Mouse (Mus musculus): ENCODE measurements around the gene Id2. TPM values are rescaled to one million over a fixed set of nuclear protein-coding genes. Genes with fewer than 3 reads are reported as not detected.
A peak's percentile ranks its signal among the peaks of the same experiment; 100 is the strongest.

Gene Id2
- polyA plus RNA-seq, 1 experiment from 2014 or later = 254 TPM

DNA sequence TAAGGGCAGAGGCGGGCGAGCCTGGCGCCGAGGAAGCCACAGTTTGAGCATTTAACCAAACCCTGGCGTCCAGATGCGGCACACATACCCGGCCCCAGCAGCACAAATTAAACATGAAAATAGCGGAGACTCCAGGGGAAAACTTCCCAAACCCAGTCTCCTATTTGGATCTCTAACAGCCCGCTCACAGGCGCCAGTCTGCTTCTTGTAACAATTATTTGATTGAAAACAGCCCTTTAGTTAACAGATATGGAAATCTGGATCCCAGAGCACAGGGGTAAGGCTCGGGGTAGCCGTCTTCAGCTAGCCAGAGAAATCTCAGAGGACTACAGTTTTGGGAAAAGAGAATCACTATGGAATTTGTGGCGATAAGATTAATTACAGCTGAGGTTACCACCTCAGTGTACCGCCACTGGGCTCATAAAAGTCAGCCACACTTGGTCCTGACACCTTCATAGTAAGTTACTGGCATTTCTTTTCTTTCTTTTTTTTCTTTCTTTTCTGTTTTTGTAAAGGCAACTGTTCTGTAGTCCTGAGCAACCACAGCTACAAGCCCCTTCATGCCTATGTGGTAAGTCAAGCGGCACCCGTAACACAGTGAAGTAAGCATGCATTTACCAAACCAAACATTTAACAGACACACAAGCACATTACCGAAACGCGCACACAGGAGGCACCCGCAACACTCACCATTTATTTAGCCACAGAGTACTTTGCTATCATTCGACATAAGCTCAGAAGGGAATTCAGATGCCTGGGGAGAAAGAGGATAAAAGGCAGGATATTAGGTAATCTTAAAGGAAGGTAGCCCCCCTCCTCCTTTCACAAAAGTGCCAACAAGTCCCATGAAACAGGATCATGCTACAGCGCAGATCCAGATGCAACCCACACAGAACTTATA, 2.1 kb downstream of the Id2 start:
- peak overlapping the region; percentile 76 for H3K27ac ChIP-seq (replicated peaks)
- ATAC-seq (ENCODE audit: low read depth) = no peak

DNA sequence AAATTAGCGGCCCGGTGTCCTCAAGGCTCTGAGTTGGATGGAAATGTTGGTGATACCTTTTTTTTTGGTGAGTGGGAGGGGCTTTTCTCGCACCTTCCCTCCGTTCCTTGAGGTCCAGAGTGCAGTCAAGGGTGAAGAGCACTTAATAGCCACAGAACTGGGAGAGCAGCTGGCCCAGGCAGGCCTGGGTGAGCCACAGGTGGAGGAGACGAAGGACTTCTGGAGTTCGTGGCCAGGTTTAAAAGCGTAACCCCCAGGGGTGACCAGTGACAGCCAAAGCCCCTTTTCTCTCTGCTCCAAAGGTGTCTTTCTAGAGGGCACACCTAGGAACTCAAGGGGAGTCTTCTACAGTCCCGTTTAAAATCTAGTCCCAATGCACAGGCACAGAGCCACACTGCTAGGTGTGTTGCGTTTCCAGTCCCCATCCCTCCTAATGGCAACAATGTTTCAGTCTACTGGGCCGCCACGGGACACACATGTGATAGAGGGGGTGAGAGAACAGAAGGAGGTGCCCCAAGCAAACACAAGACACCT, 3.6 kb downstream of the Id2 start:
- peak overlapping the region; percentile 60 for H3K9ac ChIP-seq
- no peaks in the 10 kb centered on the region for H3K27me3 ChIP-seq
- H3K4me2 ChIP-seq = peak overlapping the region; percentile 97
- no peaks in the 10 kb centered on the region for H3K36me3 ChIP-seq
- H3K4me1 ChIP-seq (replicated peaks) = peaks cover 50% of the 10 kb centered on the region
- H3K4me3 ChIP-seq = peak overlapping the region; percentile 31
- H3K9me3 ChIP-seq = no peaks in the 10 kb centered on the region
- ATAC-seq (ENCODE audit: low read depth) = no peak
- WGBS = 12% methylated on average over 11 of the region's 11 CpGs
- no peak overlapping the region for H3K27ac ChIP-seq (replicated peaks)

More for the DNA sequence above, 2.1 kb downstream of the Id2 start:
- Histone ChIP-seq H3K4me3 (peak overlapping the region; percentile 63), H3K4me2 (peak overlapping the region; percentile 97), H3K4me1 (replicated peaks) (peaks cover 64% of the 10 kb centered on the region), H3K9ac (peak overlapping the region; percentile 80), H3K27me3 (no peaks in the 10 kb centered on the region), H3K9me3 (no peaks in the 10 kb centered on the region), H3K36me3 (no peaks in the 10 kb centered on the region)
- under 1% methylated on average over 22 of the region's 22 CpGs for WGBS

GRCm38 (mm10) chr12:25092751-25093211, 4.2 kb downstream of the Id2 start:
- no peaks in the 10 kb centered on the region for H3K27me3 ChIP-seq
- peaks cover 45% of the 10 kb centered on the region for H3K4me1 ChIP-seq (replicated peaks)
- peak overlapping the region; percentile 31 for H3K4me3 ChIP-seq
- H3K27ac ChIP-seq (replicated peaks) = no peak overlapping the region
- H3K36me3 ChIP-seq = no peaks in the 10 kb centered on the region
- ATAC-seq (ENCODE audit: low read depth) = no peak; the same call in 1 of the 2 replicates
- no peaks in the 10 kb centered on the region for H3K9me3 ChIP-seq
- 5% methylated on average over 17 of the region's 17 CpGs for WGBS
- H3K9ac ChIP-seq = peak overlapping the region; percentile 60
- peak overlapping the region; percentile 97 for H3K4me2 ChIP-seq

- no peak overlapping the region for H3K27ac ChIP-seq (replicated peaks)
- peaks cover 39% of the 10 kb centered on the region for H3K4me1 ChIP-seq (replicated peaks)
- no peaks in the 10 kb centered on the region for H3K36me3 ChIP-seq
- peak; percentile 38; the same call in 1 of the 2 replicates for ATAC-seq (ENCODE audit: low read depth)
- H3K9ac ChIP-seq = peak overlapping the region; percentile 60
- H3K9me3 ChIP-seq = no peaks in the 10 kb centered on the region
- peak overlapping the region; percentile 97 for H3K4me2 ChIP-seq
- WGBS = 8% methylated on average over 25 of the region's 25 CpGs
- H3K27me3 ChIP-seq = no peaks in the 10 kb centered on the region
- H3K4me3 ChIP-seq = peak overlapping the region; percentile 31
Measured at GRCm38 (mm10) chr12:25092027-25092704, 4.8 kb downstream of the Id2 start.

GRCm38 (mm10) chr12:25089433-25089832, 7.5 kb downstream of the Id2 start:
- ATAC-seq (ENCODE audit: low read depth) = no peak
- no peak overlapping the region for H3K27ac ChIP-seq (replicated peaks)
- WGBS = 50% methylated on average over 1 of the region's 1 CpGs
- H3K9ac ChIP-seq = no peak overlapping the region
- no peak overlapping the region for H3K4me2 ChIP-seq
- no peaks in the 10 kb centered on the region for H3K27me3 ChIP-seq
- H3K9me3 ChIP-seq = no peaks in the 10 kb centered on the region
- H3K36me3 ChIP-seq = no peaks in the 10 kb centered on the region
- peaks cover 22% of the 10 kb centered on the region for H3K4me1 ChIP-seq (replicated peaks)
- H3K4me3 ChIP-seq = no peak overlapping the region

- no peak overlapping the region for H3K4me2 ChIP-seq
- H3K9ac ChIP-seq = no peak overlapping the region
- no peaks in the 10 kb centered on the region for H3K9me3 ChIP-seq
- H3K27me3 ChIP-seq = no peaks in the 10 kb centered on the region
- H3K4me1 ChIP-seq (replicated peaks) = peaks cover under 1% of the 10 kb centered on the region; the same call in 1 of the 2 replicates
- 75% methylated on average over 4 of the region's 4 CpGs for WGBS
- no peak overlapping the region for H3K4me3 ChIP-seq
- H3K36me3 ChIP-seq = no peaks in the 10 kb centered on the region
- no peak overlapping the region for H3K27ac ChIP-seq (replicated peaks)
- no peak for ATAC-seq (ENCODE audit: low read depth)
Measured at GRCm38 (mm10) chr12:25086966-25087365, 10.0 kb downstream of the Id2 start.

DNA sequence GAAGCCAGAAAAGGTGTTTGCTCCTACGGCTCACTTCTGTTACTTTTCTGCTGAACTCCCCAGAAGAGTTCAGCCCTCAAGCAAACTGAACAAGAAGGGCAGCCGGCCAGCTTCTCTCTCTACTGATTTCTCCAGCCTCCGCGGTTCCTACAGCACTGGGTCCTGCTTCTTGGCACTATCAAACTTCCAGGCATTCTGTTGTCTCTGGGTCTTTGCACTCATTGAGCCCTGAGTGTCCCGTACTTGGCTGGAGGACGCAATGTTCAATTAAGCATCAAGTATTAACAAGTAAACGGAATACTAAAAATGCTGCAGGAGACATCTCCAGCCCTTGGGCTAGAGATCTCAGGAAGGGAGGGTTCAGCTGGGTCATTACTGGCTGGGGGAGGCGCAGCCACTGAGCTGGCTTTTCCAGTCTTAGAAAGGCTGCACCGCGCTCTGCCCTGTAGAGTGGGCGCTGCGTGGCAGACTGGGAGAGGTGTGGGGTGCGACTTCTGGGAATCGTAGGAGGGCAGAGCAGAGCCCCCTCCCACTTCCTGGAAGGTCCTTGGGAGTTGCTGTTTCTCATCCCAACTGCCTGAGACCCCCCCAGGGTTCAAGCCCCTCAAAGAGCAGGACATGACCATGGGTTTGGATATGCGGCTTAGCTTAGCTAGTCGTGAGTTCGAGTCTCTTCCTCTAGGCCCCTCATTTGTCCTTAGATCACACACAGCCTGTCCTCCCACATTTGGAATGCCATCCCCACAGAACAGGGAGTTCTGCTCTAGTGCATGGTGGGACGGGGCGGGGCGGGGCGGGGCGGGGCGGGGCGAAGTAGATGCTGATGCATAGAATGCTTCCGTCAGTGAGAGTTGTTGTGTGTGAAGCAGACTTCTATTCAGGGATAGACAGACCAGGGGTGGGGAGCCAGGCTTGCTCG, 13.4 kb downstream of the Id2 start:
- Histone ChIP-seq H3K36me3 (no peaks in the 10 kb centered on the region), H3K9ac (no peak overlapping the region), H3K27ac (replicated peaks) (no peak overlapping the region), H3K4me1 (replicated peaks) (no peaks in the 10 kb centered on the region), H3K9me3 (no peaks in the 10 kb centered on the region), H3K4me2 (peak overlapping the region; percentile 15; the same call in 1 of the 2 replicates), H3K4me3 (no peak overlapping the region), H3K27me3 (no peaks in the 10 kb centered on the region)
- 41% methylated on average over 26 of the region's 26 CpGs for WGBS
- no peak for ATAC-seq (ENCODE audit: low read depth)

- Histone ChIP-seq H3K4me2 (no peak overlapping the region), H3K4me1 (replicated peaks) (no peaks in the 10 kb centered on the region), H3K4me3 (no peak overlapping the region), H3K36me3 (no peaks in the 10 kb centered on the region), H3K9ac (no peak overlapping the region), H3K9me3 (no peaks in the 10 kb centered on the region), H3K27ac (replicated peaks) (no peak overlapping the region), H3K27me3 (no peaks in the 10 kb centered on the region)
- ATAC-seq (ENCODE audit: low read depth) = no peak
- 91% methylated on average over 3 of the region's 3 CpGs for WGBS
Measured at GRCm38 (mm10) chr12:25074344-25074743, 22.6 kb downstream of the Id2 start.

- Histone ChIP-seq H3K4me1 (replicated peaks) (peaks cover 3% of the 10 kb centered on the region; the same call in 1 of the 2 replicates), H3K4me2 (no peak overlapping the region), H3K9me3 (no peaks in the 10 kb centered on the region), H3K27me3 (no peaks in the 10 kb centered on the region), H3K27ac (replicated peaks) (no peak overlapping the region), H3K9ac (no peak overlapping the region), H3K36me3 (no peaks in the 10 kb centered on the region), H3K4me3 (no peak overlapping the region)
- WGBS = 91% methylated on average over 4 of the region's 4 CpGs
- no peak for ATAC-seq (ENCODE audit: low read depth)
Measured at GRCm38 (mm10) chr12:25073374-25073773, 23.6 kb downstream of the Id2 start.

DNA sequence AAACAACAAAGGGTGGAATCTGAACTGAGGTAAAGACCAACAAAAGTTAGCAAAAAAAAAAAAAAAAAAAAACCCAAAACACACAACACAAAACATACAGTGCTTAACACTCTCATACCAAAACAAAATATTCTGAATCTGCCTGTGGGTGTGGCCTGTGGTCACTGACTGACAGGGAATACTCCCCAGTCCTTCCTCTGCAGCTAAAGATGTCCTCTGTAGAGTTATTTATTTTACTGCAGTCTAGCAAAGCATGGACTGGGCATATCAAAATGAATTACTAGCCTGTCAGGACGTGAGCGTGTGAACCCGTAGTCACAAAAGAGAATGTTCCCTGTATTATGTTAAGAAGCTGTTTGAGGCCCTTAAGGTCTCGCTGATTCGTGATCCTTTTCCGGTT, 34.7 kb downstream of the Id2 start:
- Histone ChIP-seq H3K9ac (no peak overlapping the region), H3K9me3 (no peaks in the 10 kb centered on the region), H3K4me3 (no peak overlapping the region), H3K27ac (replicated peaks) (0 out of 2 replicates have a peak overlapping the region, but pooled peaks have one; percentile 38), H3K4me2 (no peak overlapping the region), H3K36me3 (peaks cover 28% of the 10 kb centered on the region), H3K4me1 (replicated peaks) (peaks cover 4% of the 10 kb centered on the region; the same call in 1 of the 2 replicates), H3K27me3 (no peaks in the 10 kb centered on the region)
- 40% methylated on average over 6 of the region's 6 CpGs for WGBS
- no peak for ATAC-seq (ENCODE audit: low read depth)

DNA sequence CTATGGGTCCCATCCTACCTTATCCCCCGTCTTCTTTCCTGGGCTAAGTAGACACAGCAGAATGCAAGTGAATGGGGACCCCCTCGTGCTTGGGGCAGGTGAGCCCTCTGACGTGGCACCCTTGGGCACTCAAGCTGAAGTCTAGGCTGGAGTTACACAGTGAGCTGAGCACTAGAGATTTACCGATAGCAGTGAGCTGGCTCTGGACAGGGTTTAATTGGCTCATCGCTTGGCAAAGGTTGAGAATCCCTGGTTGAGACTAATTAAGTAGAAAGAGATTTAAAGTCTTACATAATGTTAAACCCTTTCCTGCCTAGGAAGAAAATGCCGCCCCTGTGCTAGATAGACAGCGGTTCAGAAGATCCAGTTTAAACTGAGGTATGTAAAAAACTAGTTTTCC, 36.0 kb downstream of the Id2 start:
- no peak overlapping the region for H3K27ac ChIP-seq (replicated peaks)
- 86% methylated on average over 7 of the region's 7 CpGs for WGBS
- H3K9ac ChIP-seq = no peak overlapping the region
- no peaks in the 10 kb centered on the region for H3K9me3 ChIP-seq
- H3K36me3 ChIP-seq = peaks cover 37% of the 10 kb centered on the region
- H3K4me1 ChIP-seq (replicated peaks) = peaks cover 4% of the 10 kb centered on the region; the same call in 1 of the 2 replicates
- no peaks in the 10 kb centered on the region for H3K27me3 ChIP-seq
- ATAC-seq (ENCODE audit: low read depth) = no peak
- H3K4me2 ChIP-seq = no peak overlapping the region
- no peak overlapping the region for H3K4me3 ChIP-seq
